Comparison of ENCODE assay signal across 16 mouse cellular contexts in genomic region chrX:167050066-167050465, GRCm38 (mm10).
DNase-seq lines count a peak whose midpoint lies in the region; ATAC-seq and TF ChIP-seq lines count a peak whose summit lies in the region.
"Had no signal": no experiment of that assay in that cellular context is flagged by ENCODE, and none has a peak within 500 bp of the region (broad histone marks: within the 10 kb centered on the region; RNA-seq: fewer than 3 reads in every experiment).

No protein-coding gene starts in this region.

- intact Hi-C loops in heart, postnatal 36 days (cut with DNase I), result loop anchor here (5.0 kb wide), 2 partner anchors 37 to 57 kb away; no protein-coding TSS in a partner anchor

- peak; percentile 91 for DNase-seq in heart, adult 11 months
- no peak for DNase-seq in heart, postnatal 36 days
- DNase-seq in midbrain, embryonic 10.5 days (ENCODE audit: low spot score), result no peak
- no peak for DNase-seq in midbrain, postnatal 0 days (ENCODE audit: low spot score)
- DNase-seq in splenic B cell, adult 2 months (ENCODE audit: low read depth, low spot score), result peak; percentile 10
- DNase-seq in urinary bladder, adult 2 months (ENCODE audit: low spot score), result no peak
- DNase-seq in spleen, adult 12 weeks (ENCODE audit: low spot score), result no peak
- DNase-seq: cerebellum, postnatal 10 days; kidney, postnatal 14 days; spleen, adult 18-20 months; thymus, adult 2 months had no signal

- 83% methylated on average over 4 of the region's 4 CpGs for WGBS in midbrain, embryonic 10.5 days
- WGBS in midbrain, postnatal 0 days, result 69% methylated on average over 4 of the region's 4 CpGs
- 55% methylated on average over 4 of the region's 4 CpGs for WGBS in lung, embryonic 16.5 days

- H3K9me3 ChIP-seq in midbrain, embryonic 10.5 days (replicated peaks), result no peaks in the 10 kb centered on the region
- no peaks in the 10 kb centered on the region for H3K9me3 ChIP-seq in midbrain, postnatal 0 days (ENCODE audit: low read length)
- H3K9me3 ChIP-seq in lung, embryonic 16.5 days (ENCODE audit: control insufficient read depth, low read length), result no peaks in the 10 kb centered on the region
- H3K9me3 ChIP-seq: embryonic facial prominence, embryonic 15.5 days; limb, embryonic 15.5 days had no signal

- H3K36me3 ChIP-seq in midbrain, embryonic 10.5 days, result no peaks in the 10 kb centered on the region
- H3K36me3 ChIP-seq in midbrain, postnatal 0 days (ENCODE audit: insufficient read depth, low read length), result no peaks in the 10 kb centered on the region
- no peaks in the 10 kb centered on the region for H3K36me3 ChIP-seq in lung, embryonic 16.5 days (ENCODE audit: control insufficient read depth, insufficient read depth, low read length)
- no peaks in the 10 kb centered on the region for H3K36me3 ChIP-seq in splenic B cell, adult 2 months (ENCODE audit: control insufficient read depth, insufficient read depth, low read length, poor library complexity, severe bottlenecking)
- H3K36me3 ChIP-seq: embryonic facial prominence, embryonic 15.5 days; limb, embryonic 15.5 days had no signal

- H3K27me3 ChIP-seq in midbrain, embryonic 10.5 days (ENCODE audit: low read depth, poor library complexity, severe bottlenecking), result peaks cover 99% of the 10 kb centered on the region
- H3K27me3 ChIP-seq in midbrain, postnatal 0 days (ENCODE audit: insufficient read depth, low read length), result peaks cover 6% of the 10 kb centered on the region; the same call in 1 of the 2 replicates
- H3K27me3 ChIP-seq in lung, embryonic 16.5 days (ENCODE audit: control insufficient read depth, insufficient read depth, low read depth, low read length), result 0 out of 2 replicates have a peak, but pooled peaks cover 2% of the 10 kb centered on the region
- H3K27me3 ChIP-seq in splenic B cell, adult 2 months (ENCODE audit: control insufficient read depth, insufficient read depth, low read length, poor library complexity, severe bottlenecking), result no peaks in the 10 kb centered on the region
- H3K27me3 ChIP-seq: embryonic facial prominence, embryonic 15.5 days had no signal

- peaks cover 17% of the 10 kb centered on the region for H3K4me1 ChIP-seq in midbrain, embryonic 10.5 days
- H3K4me1 ChIP-seq in midbrain, postnatal 0 days (ENCODE audit: insufficient read depth, low read length), result no peaks in the 10 kb centered on the region
- no peaks in the 10 kb centered on the region for H3K4me1 ChIP-seq in lung, embryonic 16.5 days (replicated peaks; ENCODE audit: control insufficient read depth, insufficient read depth, low read length)
- H3K4me1 ChIP-seq: embryonic facial prominence, embryonic 15.5 days; limb, embryonic 15.5 days had no signal

- no peak for TF ChIP-seq CTCF in midbrain, postnatal 0 days (IDR thresholded peaks at IDR 0.05)

- H3K4me2 ChIP-seq in midbrain, postnatal 0 days (ENCODE audit: low read depth, low read length, poor library complexity, severe bottlenecking), result no peak overlapping the region
- no peak overlapping the region for H3K4me2 ChIP-seq in lung, embryonic 16.5 days (ENCODE audit: low read depth, low read length)
- H3K4me2 ChIP-seq: embryonic facial prominence, embryonic 15.5 days; limb, embryonic 15.5 days had no signal

- H3K27ac ChIP-seq in midbrain, embryonic 10.5 days (replicated peaks), result peak overlapping the region; percentile 23; the same call in 1 of the 2 replicates
- no peak overlapping the region for H3K27ac ChIP-seq in midbrain, postnatal 0 days (ENCODE audit: low read depth, low read length)
- peak overlapping the region; percentile 55 for H3K27ac ChIP-seq in lung, embryonic 16.5 days (ENCODE audit: low read length)
- H3K27ac ChIP-seq: embryonic facial prominence, embryonic 15.5 days; limb, embryonic 15.5 days had no signal

- no peak overlapping the region for H3K9ac ChIP-seq in midbrain, postnatal 0 days (replicated peaks; ENCODE audit: low read length, poor library complexity, severe bottlenecking)
- no peak overlapping the region for H3K9ac ChIP-seq in lung, embryonic 16.5 days (ENCODE audit: low read length)
- H3K9ac ChIP-seq: embryonic facial prominence, embryonic 15.5 days; limb, embryonic 15.5 days had no signal

- no peak overlapping the region for H3K4me3 ChIP-seq in midbrain, embryonic 10.5 days
- no peak overlapping the region for H3K4me3 ChIP-seq in midbrain, postnatal 0 days (ENCODE audit: low read depth, low read length)
- H3K4me3 ChIP-seq in lung, embryonic 16.5 days (ENCODE audit: low read length), result no peak overlapping the region
- H3K4me3 ChIP-seq: embryonic facial prominence, embryonic 15.5 days; limb, embryonic 15.5 days had no signal

- ATAC-seq in midbrain, postnatal 0 days (ENCODE audit: low FRiP score), result no peak
- peak; percentile 56; the same call in 1 of the 2 replicates for ATAC-seq in lung, embryonic 16.5 days (ENCODE audit: low read depth)
- ATAC-seq: forebrain, embryonic 16.5 days; hindbrain, embryonic 16.5 days had no signal

Comparison
In these comparisons a context has a peak if more than half of its experiments do, and no peak if none do; other contexts are left out.
1. DNase-seq: peak in heart, adult 11 months (single experiment) and splenic B cell, adult 2 months (single experiment); none in heart, postnatal 36 days (0 of 2), midbrain, embryonic 10.5 days (single experiment), midbrain, postnatal 0 days (single experiment), urinary bladder, adult 2 months (single experiment) and spleen, adult 12 weeks (single experiment).